Mouse (Mus musculus) heart, embryonic 14.5 days (tissue): ENCODE measurements around the gene Dennd4c. TPM values are rescaled to one million over a fixed set of nuclear protein-coding genes. Genes with fewer than 3 reads are reported as not detected.

Source experiments
- ATAC-seq: fragments of 200-750 bp; cut with Nextera tagmentation; 2 replicates; pipeline ENCODE4 v1.8.0; 2017; ENCODE audit warnings: low read depth, moderate TSS enrichment; ENCODE audit not compliant: insufficient number of reproducible peaks, insufficient read depth, low FRiP score
- H3K27ac ChIP-seq, 2 experiments: fragments of 200-500 bp in 1 of 2; fragments of 300-500 bp in 1 of 2; sonication (generic) in 1 of 2; replicated peaks in 1 of 2; 2 replicates each; pipeline ENCODE4 v1.5.1; 2012 to 2014; ENCODE audit warnings: low read depth in 2 of 2, low read length in 2 of 2, control low read depth in 1 of 2, mild to moderate bottlenecking in 1 of 2, mixed read lengths in 1 of 2; ENCODE audit not compliant: control insufficient read depth in 1 of 2, insufficient read depth in 1 of 2
- H3K27me3 ChIP-seq: fragments of 300-500 bp; sonication (generic); 2 replicates; pipeline ENCODE4 v1.6.1; 2014; ENCODE audit warnings: mild to moderate bottlenecking, low read length, control low read depth; ENCODE audit not compliant: control insufficient read depth, insufficient read depth
- H3K36me3 ChIP-seq: fragments of 300-500 bp; sonication (generic); 2 replicates; pipeline ENCODE4 v1.6.1; 2014; ENCODE audit warnings: mild to moderate bottlenecking, control low read depth, low read length, mixed read lengths; ENCODE audit not compliant: control insufficient read depth, insufficient read depth
- H3K4me1 ChIP-seq, 2 experiments: fragments of 200-500 bp in 1 of 2; fragments of 300-500 bp in 1 of 2; sonication (generic) in 1 of 2; 2 replicates each; pipeline ENCODE4 v1.6.1; 2012 to 2014; ENCODE audit warnings: low read length in 2 of 2, control low read depth in 1 of 2, mixed read lengths in 1 of 2; ENCODE audit not compliant: control insufficient read depth in 2 of 2, insufficient read depth in 2 of 2
- H3K4me2 ChIP-seq: fragments of 300-500 bp; sonication (generic); 2 replicates; pipeline ENCODE4 v1.6.1; 2014; ENCODE audit warnings: mild to moderate bottlenecking, low read length
- H3K4me3 ChIP-seq, 2 experiments: fragments of 200-500 bp in 1 of 2; fragments of 300-500 bp in 1 of 2; sonication (generic) in 1 of 2; 2 replicates each; pipeline ENCODE4 v1.5.1; 2012 to 2014; ENCODE audit warnings: low read length in 2 of 2, mild to moderate bottlenecking in 2 of 2, control low read depth in 1 of 2, low read depth in 1 of 2, moderate library complexity in 1 of 2; ENCODE audit not compliant: control insufficient read depth in 1 of 2, insufficient read depth in 1 of 2
- H3K9ac ChIP-seq: fragments of 300-500 bp; sonication (generic); 2 replicates; pipeline ENCODE4 v1.6.1; 2014; ENCODE audit warnings: mild to moderate bottlenecking, low read length
- H3K9me3 ChIP-seq: fragments of 300-500 bp; sonication (generic); 2 replicates; pipeline ENCODE4 v1.6.1; 2016; ENCODE audit warnings: low read length, control low read depth; ENCODE audit not compliant: control insufficient read depth
- WGBS: fragments of 180-500 bp; shearing (Covaris S2); extraction: QIAGEN DNeasy Blood & Tissue Kit; methylation state at CpG from one replicate; pipeline ENCODE4 v1.1.7; 2014; 5-methylcytosine and 5-hydroxymethylcytosine counted together
- polyA plus RNA-seq: library from polyadenylated mRNA; unstranded; fragments of >200 nt; fragmentation: Nextera tagmentation; extraction: Ambion mirVana; gene quantifications from 2 replicates; pipeline ENCODE4 v1.2.1, GENCODE M21; 2014

Dennd4c gene
- polyA plus RNA-seq = 7.4 and 9.1 TPM in 2 replicates

DNA sequence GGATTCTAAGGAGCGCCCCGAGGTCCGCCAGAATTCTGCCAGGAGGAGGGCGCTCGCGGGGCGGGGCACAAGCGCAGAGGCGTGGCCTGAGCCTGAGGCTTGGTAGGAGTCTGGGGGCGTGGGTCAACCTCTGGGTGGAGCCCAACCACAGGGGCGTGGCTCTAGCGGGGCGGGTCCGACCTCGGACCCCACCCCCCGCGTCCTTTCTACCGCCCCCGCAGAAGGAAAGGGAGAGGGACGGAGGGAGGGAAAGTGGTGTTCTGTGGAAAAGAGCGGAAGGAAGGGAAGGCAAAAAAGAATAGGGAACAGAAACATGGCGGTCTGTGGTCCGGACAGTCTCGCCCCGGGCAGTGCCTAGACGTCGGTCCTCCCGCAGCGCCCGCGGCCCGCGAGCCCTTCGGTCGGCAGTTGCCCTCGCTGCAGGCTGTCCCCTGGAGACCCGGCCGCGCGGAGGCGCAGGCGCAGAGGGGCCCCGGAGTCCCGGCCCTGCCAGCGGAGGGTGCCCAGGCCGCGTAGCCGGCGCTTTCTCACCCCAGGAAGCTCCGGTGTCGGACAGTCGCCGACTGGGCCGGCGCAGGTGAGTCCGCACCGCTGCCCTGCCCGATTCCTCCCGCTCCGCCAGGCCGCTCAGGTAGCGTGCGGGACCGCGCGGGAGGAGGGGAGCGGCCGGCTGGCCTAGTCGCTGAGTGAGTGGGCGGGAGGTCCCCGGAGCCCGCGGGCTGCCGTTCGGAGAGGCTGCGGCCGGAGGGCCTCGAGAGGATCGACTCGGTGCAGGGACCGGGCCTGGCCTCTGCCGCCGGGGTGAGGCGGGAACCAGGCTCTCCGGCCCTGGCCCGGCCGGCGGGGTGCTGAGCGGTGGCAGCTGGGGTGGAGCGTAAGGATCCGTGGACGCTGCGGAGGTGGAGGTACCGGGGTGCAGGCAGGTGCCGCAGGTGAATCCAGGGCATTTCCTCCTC, at the start of gene Dennd4c:
Gene Dennd4c, plus strand, starts transcription at position 220 of the 956 bp plus-strand sequence.
- H3K4me2 ChIP-seq = peak within 1 kb of the TSS; percentile 85
- peak; percentile 99 for ATAC-seq
- under 1% methylated on average over 73 of the region's 95 CpGs for WGBS
- peak within 1 kb of the TSS; percentile 91 for H3K9ac ChIP-seq
- H3K27ac ChIP-seq = peak within 1 kb of the TSS; percentile 86 to 89
- H3K36me3 ChIP-seq = no peaks in the 10 kb centered on the region
- H3K4me1 ChIP-seq = peaks cover 4 to 28% of the 10 kb centered on the region in 2 experiments
- no peaks in the 10 kb centered on the region for H3K9me3 ChIP-seq
- H3K4me3 ChIP-seq = peak within 1 kb of the TSS; percentile 83 to 98
- no peaks in the 10 kb centered on the region for H3K27me3 ChIP-seq

DNA sequence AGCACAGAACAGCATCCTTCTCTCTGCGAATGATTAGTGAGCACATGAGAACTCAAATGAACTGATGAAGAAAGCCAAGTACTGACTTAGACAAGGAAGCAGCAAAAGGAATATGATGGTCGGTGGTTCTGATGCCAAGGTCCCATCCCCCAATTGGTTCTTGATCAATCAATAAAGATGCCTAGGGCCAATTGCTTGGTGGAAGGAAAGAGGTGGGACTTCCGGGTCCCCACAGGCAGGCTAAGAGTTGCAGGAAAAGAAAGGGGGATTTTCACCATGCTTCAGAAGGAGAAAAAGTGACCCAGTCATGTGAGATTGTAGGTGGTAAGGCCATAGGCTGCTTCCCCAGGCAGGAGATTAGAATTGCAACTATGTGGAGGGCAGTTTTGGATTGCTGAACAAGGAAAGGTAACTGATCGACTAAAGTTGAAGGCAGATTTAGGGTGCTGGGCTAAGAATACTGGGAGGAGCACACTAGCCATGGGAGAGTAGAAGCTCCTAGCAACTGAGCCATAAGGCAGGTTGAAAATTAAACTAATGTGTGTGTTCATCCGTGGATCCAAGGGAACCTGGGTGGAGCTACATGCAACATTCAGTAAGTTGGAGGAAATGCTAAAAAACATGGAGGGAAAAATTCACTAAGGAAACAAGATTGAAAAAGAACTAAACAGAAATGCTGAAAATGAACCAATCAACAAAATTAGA, 49.0 kb upstream of the Dennd4c start:
- H3K4me1 ChIP-seq = no peaks in the 10 kb centered on the region

DNA sequence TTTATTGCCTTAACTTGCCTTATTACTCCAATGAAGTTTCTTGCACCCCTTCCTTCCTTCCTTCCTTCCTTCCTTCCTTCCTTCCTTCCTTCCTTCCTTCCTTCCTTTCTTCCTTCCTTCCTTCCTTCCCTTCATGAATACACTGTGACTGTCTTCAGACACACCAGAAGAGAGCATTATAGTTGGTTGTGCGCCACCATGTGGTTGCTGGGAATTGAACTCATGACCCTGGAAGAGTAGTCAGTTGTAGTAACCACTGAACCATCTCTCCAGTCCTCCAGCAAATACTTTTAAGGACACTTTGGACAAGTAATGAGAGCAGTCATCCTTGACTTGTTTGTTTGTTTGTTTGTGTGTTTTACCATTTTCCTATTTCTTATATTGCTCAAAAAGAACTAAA, 39.6 kb upstream of the Dennd4c start:
- no peaks in the 10 kb centered on the region for H3K4me1 ChIP-seq
- no peak for ATAC-seq
- 26% methylated on average over 1 of the region's 1 CpGs for WGBS
- H3K4me2 ChIP-seq = no peak overlapping the region
- no peaks in the 10 kb centered on the region for H3K9me3 ChIP-seq
- H3K36me3 ChIP-seq = no peaks in the 10 kb centered on the region
- H3K4me3 ChIP-seq = no peak overlapping the region
- no peaks in the 10 kb centered on the region for H3K27me3 ChIP-seq
- H3K27ac ChIP-seq = no peak overlapping the region
- H3K9ac ChIP-seq = no peak overlapping the region

More for the DNA sequence above, 49.0 kb upstream of the Dennd4c start:
- H3K36me3 ChIP-seq = no peaks in the 10 kb centered on the region
- no peak overlapping the region for H3K9ac ChIP-seq
- no peak overlapping the region for H3K4me3 ChIP-seq
- no peak overlapping the region for H3K4me2 ChIP-seq
- 0 out of 2 replicates have a peak, but pooled peaks cover 3% of the 10 kb centered on the region for H3K9me3 ChIP-seq
- no peak for ATAC-seq
- H3K27me3 ChIP-seq = no peaks in the 10 kb centered on the region
- WGBS = 65% methylated on average over 5 of the region's 5 CpGs
- H3K27ac ChIP-seq = no peak overlapping the region

DNA sequence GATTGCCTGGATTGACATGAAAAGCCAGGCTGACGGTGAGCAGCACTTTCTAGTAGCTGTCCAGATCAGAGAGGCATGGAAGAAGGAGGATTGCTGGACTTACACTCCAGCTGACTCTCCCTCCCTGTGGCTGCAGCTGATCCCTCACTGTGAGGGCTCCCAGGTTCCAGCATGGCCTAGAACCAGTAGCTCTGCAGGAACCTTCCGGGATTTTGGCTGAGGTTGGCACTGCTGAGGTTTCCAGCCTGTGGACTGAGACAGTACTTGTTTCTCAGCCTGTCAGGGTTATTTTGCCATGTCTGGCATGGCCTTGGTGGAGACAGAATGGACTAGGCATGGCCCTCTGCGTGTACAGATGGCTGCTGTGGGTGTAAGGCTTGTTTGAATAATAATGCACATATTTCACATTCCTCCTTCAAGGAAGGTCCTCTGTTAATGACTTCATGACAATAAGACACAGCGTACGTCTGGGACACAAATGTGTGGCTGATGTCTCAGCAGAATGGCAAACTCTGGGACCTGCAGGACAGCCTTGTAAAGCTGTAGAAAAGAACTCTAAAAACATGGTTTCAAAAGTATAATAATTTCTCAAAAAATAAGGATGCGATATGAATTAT, 38.2 kb upstream of the Dennd4c start:
- WGBS = 80% methylated on average over 6 of the region's 6 CpGs
- Histone ChIP-seq H3K4me1 (no peaks in the 10 kb centered on the region), H3K9ac (no peak overlapping the region), H3K4me3 (no peak overlapping the region), H3K27me3 (no peaks in the 10 kb centered on the region), H3K27ac (no peak overlapping the region), H3K9me3 (no peaks in the 10 kb centered on the region), H3K36me3 (no peaks in the 10 kb centered on the region), H3K4me2 (no peak overlapping the region)
- ATAC-seq = no peak

DNA sequence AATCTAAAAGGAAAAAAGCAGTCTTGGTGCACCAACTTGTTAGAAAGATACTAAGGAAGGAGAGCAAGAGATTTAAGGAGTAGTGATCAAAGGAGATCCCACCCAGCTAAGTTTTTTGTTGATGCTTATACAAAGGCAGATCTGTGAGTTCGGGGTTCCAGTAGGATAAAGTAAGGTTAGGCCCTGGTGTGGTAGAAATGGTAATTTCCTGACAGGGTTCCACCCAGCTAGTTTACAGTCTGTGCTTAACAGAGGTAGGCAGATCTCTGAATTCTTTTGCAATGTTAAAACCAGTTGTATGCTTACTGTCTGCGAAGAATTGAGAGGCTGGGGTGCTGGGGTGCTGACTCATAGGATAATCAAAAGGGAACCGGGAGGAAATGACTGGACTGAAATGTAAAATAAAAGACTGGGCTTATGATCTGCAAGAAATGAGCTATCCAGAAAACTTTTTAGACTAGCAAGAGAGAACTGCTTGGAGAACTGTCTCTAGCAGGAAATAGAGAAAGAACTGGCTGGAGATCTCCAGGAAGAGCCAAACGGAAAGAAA, 37.6 kb upstream of the Dennd4c start:
- no peaks in the 10 kb centered on the region for H3K9me3 ChIP-seq
- 67% methylated on average over 4 of the region's 4 CpGs for WGBS
- H3K9ac ChIP-seq = peak overlapping the region; percentile 16; the same call in 1 of the 2 replicates
- H3K4me1 ChIP-seq = no peaks in the 10 kb centered on the region
- no peak for ATAC-seq
- no peak overlapping the region for H3K4me2 ChIP-seq
- H3K27me3 ChIP-seq = no peaks in the 10 kb centered on the region
- no peaks in the 10 kb centered on the region for H3K36me3 ChIP-seq
- H3K27ac ChIP-seq = peak overlapping the region in 1 of 2 experiments; percentile 33; a peak in 1 of 4 replicates
- no peak overlapping the region for H3K4me3 ChIP-seq

DNA sequence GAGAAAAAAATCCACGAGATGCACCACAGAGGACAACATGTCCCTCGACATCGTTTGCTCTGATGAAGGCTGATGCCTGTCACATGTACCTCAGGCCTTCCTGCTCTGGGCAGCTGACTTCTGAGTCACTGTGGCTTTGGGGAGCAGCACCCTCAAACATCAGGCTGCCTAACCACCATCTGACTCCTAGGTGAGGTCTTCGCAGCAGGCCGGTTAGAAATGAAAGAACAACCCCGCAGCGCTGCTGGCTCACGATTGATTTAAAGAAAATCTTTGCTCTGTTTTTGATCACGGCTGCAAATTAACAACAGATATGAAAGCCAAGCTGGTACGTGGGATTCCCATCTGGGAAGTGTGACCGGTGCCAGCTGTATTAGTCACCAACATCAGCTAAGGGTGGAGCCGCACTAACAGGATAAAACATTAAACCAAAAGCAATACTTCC, 35.6 kb upstream of the Dennd4c start:
- Histone ChIP-seq H3K4me1 (peaks cover 3% of the 10 kb centered on the region in 2 experiments; a peak in 1 of 4 replicates), H3K27ac (no peak overlapping the region), H3K9ac (no peak overlapping the region), H3K4me3 (no peak overlapping the region), H3K36me3 (no peaks in the 10 kb centered on the region), H3K9me3 (no peaks in the 10 kb centered on the region), H3K4me2 (no peak overlapping the region), H3K27me3 (no peaks in the 10 kb centered on the region)
- ATAC-seq = no peak
- WGBS = 74% methylated on average over 12 of the region's 12 CpGs

DNA sequence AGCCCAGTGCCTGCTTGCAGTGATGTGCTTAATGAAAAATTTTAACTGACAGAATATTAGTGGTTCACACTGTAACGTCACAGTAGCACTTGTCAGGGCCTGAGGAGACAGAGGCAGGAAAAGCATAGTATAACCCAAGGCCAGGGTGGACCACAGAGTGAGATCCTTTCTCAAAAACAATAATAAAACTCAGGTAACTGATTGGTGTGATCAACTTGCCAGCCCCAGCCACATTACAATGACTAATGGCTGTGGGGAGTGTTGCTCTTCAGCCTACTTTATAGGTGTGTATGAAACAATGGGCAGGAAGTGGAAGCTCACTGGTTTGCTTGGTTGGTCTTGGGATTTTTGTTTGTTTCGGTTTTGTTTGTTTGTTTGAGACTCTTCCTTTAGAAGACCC, 34.8 kb upstream of the Dennd4c start:
- WGBS = 78% methylated on average over 2 of the region's 2 CpGs
- H3K4me2 ChIP-seq = no peak overlapping the region
- no peaks in the 10 kb centered on the region for H3K9me3 ChIP-seq
- H3K4me1 ChIP-seq = peaks cover 4% of the 10 kb centered on the region in 2 experiments; a peak in 1 of 4 replicates
- no peak overlapping the region for H3K27ac ChIP-seq
- no peaks in the 10 kb centered on the region for H3K36me3 ChIP-seq
- no peak overlapping the region for H3K4me3 ChIP-seq
- no peaks in the 10 kb centered on the region for H3K27me3 ChIP-seq
- H3K9ac ChIP-seq = no peak overlapping the region
- no peak for ATAC-seq
